Mouse (Mus musculus) MEL (cell line): ENCODE results near the gene Macf1.

Source experiments
- ELF1 ChIP-seq: IDR thresholded peaks from 2 replicates; pipeline ENCODE4 v1.6.1; 2014; ENCODE audit warnings: low read depth, mild to moderate bottlenecking, inconsistent platforms, low read length, improper control_type of control experiment, moderate library complexity
- POLR2A ChIP-seq, 2 experiments: IDR thresholded peaks; 2 replicates each; pipeline ENCODE4 v1.6.1; 2011 to 2012; ENCODE audit warnings: low read length in 2 of 2, mild to moderate bottlenecking in 2 of 2, control low read depth in 1 of 2, improper control_type of control experiment in 1 of 2, low read depth in 1 of 2, moderate library complexity in 1 of 2; ENCODE audit not compliant: control insufficient read depth in 1 of 2, insufficient read depth in 1 of 2, poor library complexity in 1 of 2

DNA sequence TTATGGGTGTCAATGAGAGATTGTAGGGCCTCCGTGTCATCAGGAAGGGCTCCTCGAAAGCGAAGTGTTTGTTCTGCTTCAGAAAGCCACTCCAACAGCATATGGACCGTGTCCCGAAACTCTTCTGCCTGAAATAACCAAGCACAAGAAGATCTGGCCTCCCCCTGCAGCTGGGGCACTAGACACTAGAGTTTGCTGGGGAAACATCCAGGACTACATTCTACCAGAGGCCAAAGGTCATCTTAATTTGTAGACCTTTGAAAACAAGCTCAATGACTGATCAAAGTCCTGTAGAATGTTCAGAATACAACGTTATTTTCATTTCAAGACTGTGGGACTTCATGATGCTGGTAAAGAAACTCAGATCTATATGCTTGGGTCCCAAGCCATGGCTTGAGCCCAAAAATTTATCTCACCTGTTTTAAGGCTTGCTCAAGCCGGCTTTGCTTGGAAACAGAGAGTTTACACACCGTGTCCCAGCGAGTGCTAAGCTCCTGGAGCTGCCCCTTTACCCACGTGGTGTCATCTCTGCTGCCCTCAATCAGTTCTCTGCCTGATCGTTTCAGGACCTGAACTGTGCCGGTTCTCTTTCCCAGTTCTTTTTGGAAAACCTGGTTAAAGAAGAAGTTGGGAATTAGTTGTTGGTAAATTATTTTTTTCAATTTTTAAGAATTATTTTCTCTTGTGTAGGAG lies 309.7 kb downstream of the Macf1 start:
- no peak for TF ChIP-seq ELF1
- TF ChIP-seq POLR2A (IDR thresholded peaks at IDR 0.05; ENCODE audit: control insufficient read depth in 1 of 2, insufficient read depth in 1 of 2, low read depth in 1 of 2, low read length in 2 of 2, poor library complexity in 1 of 2), result no peak
